Mouse (Mus musculus): ENCODE results near the gene Mettl16. TPM values are rescaled to one million over a fixed set of nuclear protein-coding genes. Genes with fewer than 3 reads are reported as not detected.
A peak's percentile ranks its signal among the peaks of the same experiment; 100 is the strongest.

The Mettl16 gene
- polyA plus RNA-seq, 2 experiments = 9.3 to 14.6 TPM

DNA sequence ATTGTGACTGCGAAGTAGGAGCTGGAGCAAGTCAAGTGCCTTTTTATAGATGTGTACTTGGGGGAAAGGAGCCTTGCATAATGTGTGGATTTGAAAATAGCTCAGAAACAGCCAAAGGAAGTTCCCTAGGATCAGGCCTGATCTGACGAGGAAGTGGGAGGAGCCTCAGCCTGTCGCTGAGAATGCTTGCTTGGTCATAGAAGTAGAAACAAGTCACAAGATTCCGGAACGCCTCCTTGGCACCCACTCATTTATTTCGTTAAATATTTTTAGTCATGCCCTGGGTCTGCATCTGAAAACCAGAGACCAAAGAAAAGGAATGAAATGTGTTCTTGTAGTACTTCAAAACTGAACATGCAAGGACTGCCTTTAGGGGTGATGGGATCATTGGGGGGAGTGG, 68.3 kb downstream of the Mettl16 start:
- H3K4me1 ChIP-seq (replicated peaks; ENCODE audit: control insufficient read depth in 2 of 2, insufficient read depth in 2 of 2, low read length in 1 of 2) = peaks cover 21 to 29% of the 10 kb centered on the region in 2 experiments
- 5% methylated on average over 6 of the region's 6 CpGs for WGBS (ENCODE audit: insufficient replicate concordance)
- H3K4me2 ChIP-seq (ENCODE audit: low read depth) = peak overlapping the region; percentile 99
- no peaks in the 10 kb centered on the region; the same call in 1 of the 2 replicates for H3K36me3 ChIP-seq (replicated peaks; ENCODE audit: control insufficient read depth, insufficient read depth, low read depth)
- DNase-seq (ENCODE audit: low read depth in 3 of 3, low spot score in 3 of 3) = peak; percentile 71 to 78 (median 71)
- peak; percentile 42; the same call in 1 of the 2 replicates for ATAC-seq (ENCODE audit: insufficient read depth)
- H3K4me3 ChIP-seq (ENCODE audit: insufficient read depth in 1 of 2, low read depth in 2 of 2, low read length in 2 of 2) = peak overlapping the region; percentile 10 to 63; a peak in 3 of 4 replicates
- peak overlapping the region; percentile 83 for H3K9ac ChIP-seq (replicated peaks)
- H3K27ac ChIP-seq = peak overlapping the region; percentile 93
- TF ChIP-seq EP300 (IDR thresholded peaks at IDR 0.05; ENCODE audit: low read depth) (no peak), CTCF (IDR thresholded peaks at IDR 0.05; ENCODE audit: low read depth) (no peak)
- no peaks in the 10 kb centered on the region for H3K27me3 ChIP-seq (ENCODE audit: control insufficient read depth, insufficient read depth, low read length)
- H3K9me3 ChIP-seq (ENCODE audit: control insufficient read depth, low read length) = no peaks in the 10 kb centered on the region

- WGBS (ENCODE audit: insufficient replicate concordance) = 86% methylated on average over 19 of the region's 19 CpGs
- no peaks in the 10 kb centered on the region; the same call in 1 of the 2 replicates for H3K36me3 ChIP-seq (replicated peaks; ENCODE audit: control insufficient read depth, insufficient read depth, low read depth)
- DNase-seq (ENCODE audit: low read depth in 3 of 3, low spot score in 3 of 3) = no peak
- ATAC-seq (ENCODE audit: insufficient read depth) = no peak
- no peaks in the 10 kb centered on the region for H3K27me3 ChIP-seq (ENCODE audit: control insufficient read depth, insufficient read depth, low read length)
- H3K9me3 ChIP-seq (ENCODE audit: control insufficient read depth, low read length) = no peaks in the 10 kb centered on the region
- peak overlapping the region; percentile 99; the same call in 1 of the 2 replicates for H3K4me2 ChIP-seq (ENCODE audit: low read depth)
- H3K4me3 ChIP-seq (ENCODE audit: insufficient read depth in 1 of 2, low read depth in 2 of 2, low read length in 2 of 2) = no peak overlapping the region
- H3K27ac ChIP-seq = no peak overlapping the region
- TF ChIP-seq EP300 (IDR thresholded peaks at IDR 0.05; ENCODE audit: low read depth) (no peak), CTCF (IDR thresholded peaks at IDR 0.05; ENCODE audit: low read depth) (no peak)
- H3K4me1 ChIP-seq (replicated peaks; ENCODE audit: control insufficient read depth in 2 of 2, insufficient read depth in 2 of 2, low read length in 1 of 2) = peaks cover 15 to 18% of the 10 kb centered on the region in 2 experiments
- H3K9ac ChIP-seq (replicated peaks) = no peak overlapping the region
Observed at GRCm38 (mm10) chr11:74839860-74840715, 69.5 kb downstream of the Mettl16 start.

- Histone ChIP-seq H3K27me3 (ENCODE audit: control insufficient read depth, insufficient read depth, low read length) (no peaks in the 10 kb centered on the region), H3K4me3 (ENCODE audit: insufficient read depth in 1 of 2, low read depth in 2 of 2, low read length in 2 of 2) (no peak overlapping the region), H3K36me3 (replicated peaks; ENCODE audit: control insufficient read depth, insufficient read depth, low read depth) (no peaks in the 10 kb centered on the region; the same call in 1 of the 2 replicates), H3K27ac (no peak overlapping the region), H3K9ac (replicated peaks) (no peak overlapping the region), H3K9me3 (ENCODE audit: control insufficient read depth, low read length) (no peaks in the 10 kb centered on the region), H3K4me2 (ENCODE audit: low read depth) (no peak overlapping the region), H3K4me1 (replicated peaks; ENCODE audit: control insufficient read depth in 2 of 2, insufficient read depth in 2 of 2, low read length in 1 of 2) (peaks cover 14 to 18% of the 10 kb centered on the region in 2 experiments)
- WGBS (ENCODE audit: insufficient replicate concordance) = 80% methylated on average over 8 of the region's 8 CpGs
- DNase-seq (ENCODE audit: low read depth in 3 of 3, low spot score in 3 of 3) (no peak), ATAC-seq (ENCODE audit: insufficient read depth) (no peak)
- TF ChIP-seq CTCF (IDR thresholded peaks at IDR 0.05; ENCODE audit: low read depth) = no peak
- TF ChIP-seq EP300 (IDR thresholded peaks at IDR 0.05; ENCODE audit: low read depth) = no peak
Observed at GRCm38 (mm10) chr11:74840739-74841138, 70.1 kb downstream of the Mettl16 start.

DNA sequence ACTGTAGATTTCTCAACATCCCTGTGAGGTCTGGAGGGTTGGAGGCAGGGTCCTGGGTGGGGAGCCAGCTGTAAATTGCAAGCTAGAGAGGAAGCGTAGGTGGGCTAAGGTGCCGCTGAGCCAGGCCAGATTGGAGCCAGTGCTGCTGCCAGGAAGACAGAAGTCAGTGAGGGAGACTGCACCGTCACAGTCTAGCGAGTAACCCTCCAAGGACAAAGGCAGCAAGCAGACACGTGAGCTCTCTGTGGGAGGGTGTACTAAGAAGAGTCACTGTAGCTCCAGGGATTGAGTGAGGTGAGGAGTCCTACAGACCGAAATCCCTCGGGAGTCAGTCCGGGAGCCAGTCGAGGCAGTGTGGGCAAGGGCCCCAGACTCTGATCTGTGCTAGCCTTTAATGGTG, 70.7 kb downstream of the Mettl16 start:
- WGBS (ENCODE audit: insufficient replicate concordance) = 88% methylated on average over 9 of the region's 9 CpGs
- no peak for DNase-seq (ENCODE audit: low read depth in 3 of 3, low spot score in 3 of 3)

DNA sequence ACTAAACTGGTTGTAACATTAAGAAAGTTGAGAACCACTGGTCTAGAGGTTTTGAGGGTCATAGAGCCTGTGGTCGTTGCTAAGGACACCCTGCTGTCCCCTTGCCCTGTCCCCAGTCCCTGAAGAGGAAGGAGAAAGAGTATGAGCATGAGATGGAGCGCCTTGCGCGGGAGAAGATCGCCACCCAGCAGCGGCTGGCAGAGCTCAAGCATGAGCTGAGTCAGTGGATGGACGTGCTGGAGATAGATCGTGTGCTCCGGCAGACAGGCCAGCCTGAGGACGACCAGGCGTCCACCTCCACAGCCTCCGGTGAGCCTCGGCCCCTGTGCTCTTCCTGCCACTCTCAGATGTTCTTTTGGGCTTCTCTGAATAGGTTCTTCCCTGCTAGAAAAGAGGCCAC, 71.4 kb downstream of the Mettl16 start:
- H3K27me3 ChIP-seq (ENCODE audit: control insufficient read depth, insufficient read depth, low read length) = no peaks in the 10 kb centered on the region
- DNase-seq (ENCODE audit: low read depth in 3 of 3, low spot score in 3 of 3) = no peak
- H3K36me3 ChIP-seq (replicated peaks; ENCODE audit: control insufficient read depth, insufficient read depth, low read depth) = no peaks in the 10 kb centered on the region; the same call in 1 of the 2 replicates
- H3K9me3 ChIP-seq (ENCODE audit: control insufficient read depth, low read length) = no peaks in the 10 kb centered on the region
- no peak overlapping the region for H3K27ac ChIP-seq
- H3K9ac ChIP-seq (replicated peaks) = no peak overlapping the region
- 76% methylated on average over 13 of the region's 13 CpGs for WGBS (ENCODE audit: insufficient replicate concordance)
- peaks cover 9 to 13% of the 10 kb centered on the region in 2 experiments for H3K4me1 ChIP-seq (replicated peaks; ENCODE audit: control insufficient read depth in 2 of 2, insufficient read depth in 2 of 2, low read length in 1 of 2)
- H3K4me2 ChIP-seq (ENCODE audit: low read depth) = no peak overlapping the region
- no peak for ATAC-seq (ENCODE audit: insufficient read depth)
- no peak overlapping the region for H3K4me3 ChIP-seq (ENCODE audit: insufficient read depth in 1 of 2, low read depth in 2 of 2, low read length in 2 of 2)
- TF ChIP-seq CTCF (IDR thresholded peaks at IDR 0.05; ENCODE audit: low read depth) (no peak), EP300 (IDR thresholded peaks at IDR 0.05; ENCODE audit: low read depth) (no peak)

More for the DNA sequence above, 70.7 kb downstream of the Mettl16 start:
- no peaks in the 10 kb centered on the region; the same call in 1 of the 2 replicates for H3K36me3 ChIP-seq (replicated peaks; ENCODE audit: control insufficient read depth, insufficient read depth, low read depth)
- H3K9ac ChIP-seq (replicated peaks) = no peak overlapping the region
- no peak overlapping the region for H3K4me3 ChIP-seq (ENCODE audit: insufficient read depth in 1 of 2, low read depth in 2 of 2, low read length in 2 of 2)
- no peak for ATAC-seq (ENCODE audit: insufficient read depth)
- H3K4me1 ChIP-seq (replicated peaks; ENCODE audit: control insufficient read depth in 2 of 2, insufficient read depth in 2 of 2, low read length in 1 of 2) = peaks cover 14 to 18% of the 10 kb centered on the region in 2 experiments
- no peak overlapping the region for H3K27ac ChIP-seq
- TF ChIP-seq CTCF (IDR thresholded peaks at IDR 0.05; ENCODE audit: low read depth) = no peak
- TF ChIP-seq EP300 (IDR thresholded peaks at IDR 0.05; ENCODE audit: low read depth) = no peak
- H3K27me3 ChIP-seq (ENCODE audit: control insufficient read depth, insufficient read depth, low read length) = no peaks in the 10 kb centered on the region
- no peak overlapping the region for H3K4me2 ChIP-seq (ENCODE audit: low read depth)
- no peaks in the 10 kb centered on the region for H3K9me3 ChIP-seq (ENCODE audit: control insufficient read depth, low read length)
